Comparison of ENCODE assay signal across 23 mouse cellular contexts in genomic region chr15:83591758-83592157, GRCm38 (mm10). TPM values are rescaled to one million over a fixed set of nuclear protein-coding genes. Genes with fewer than 3 reads are reported as not detected.
DNase-seq lines count a peak whose midpoint lies in the region; ATAC-seq and TF ChIP-seq lines count a peak whose summit lies in the region.
"Had no signal": no experiment of that assay in that cellular context is flagged by ENCODE, and none has a peak within 500 bp of the region (broad histone marks: within the 10 kb centered on the region; RNA-seq: fewer than 3 reads in every experiment).

No protein-coding gene starts in this region.

- H3K9me3 ChIP-seq in heart, embryonic 12.5 days (replicated peaks) = no peaks in the 10 kb centered on the region
- H3K9me3 ChIP-seq in G1E (replicated peaks) = peaks cover 7% of the 10 kb centered on the region
- H3K9me3 ChIP-seq in liver, postnatal 0 days (ENCODE audit: low read length) = no peaks in the 10 kb centered on the region
- H3K9me3 ChIP-seq: forebrain, embryonic 15.5 days; neural tube, embryonic 13.5 days had no signal

- 0 out of 2 replicates have a peak overlapping the region, but pooled peaks have one; percentile 32 for H3K4me2 ChIP-seq in heart, embryonic 12.5 days
- H3K4me2 ChIP-seq in liver, postnatal 0 days (ENCODE audit: low read depth, low read length) = peak overlapping the region; percentile 77
- H3K4me2 ChIP-seq: forebrain, embryonic 15.5 days; limb, embryonic 12.5 days; midbrain, embryonic 11.5 days; neural tube, embryonic 13.5 days had no signal

- no peak for ATAC-seq in heart, embryonic 12.5 days (ENCODE audit: insufficient number of reproducible peaks, low FRiP score)
- no peak for ATAC-seq in G1E (ENCODE audit: extremely low read depth, insufficient number of reproducible peaks, low FRiP score, poor library complexity, severe bottlenecking)
- no peak for ATAC-seq in liver, postnatal 0 days
- ATAC-seq: activated CD4-positive, CD25-positive, alpha-beta regulatory T cell, adult 4 months; forebrain, embryonic 15.5 days; hindbrain, postnatal 0 days; intestine, postnatal 0 days had no signal

- no peak for DNase-seq in heart, adult 11 months
- DNase-seq in G1E (ENCODE audit: low spot score) = no peak
- no peak for DNase-seq in liver, postnatal 0 days
- DNase-seq in left cerebral cortex, adult 9 months (ENCODE audit: low spot score in 2 of 2) = no peak
- no peak for DNase-seq in spleen, postnatal 4 days (ENCODE audit: low spot score in 2 of 2)
- DNase-seq: adrenal gland, adult 8-10 months; B cell, adult 2 months; cerebellum, adult 18-20 months; cerebellum, postnatal 14 days; kidney, postnatal 25 days; lung, adult 2 months; lung, postnatal 14 days had no signal

- WGBS in heart, embryonic 12.5 days = 76% methylated on average over 6 of the region's 6 CpGs
- 78% methylated on average over 6 of the region's 6 CpGs for WGBS in bone marrow, adult 2 months
- 68% methylated on average over 6 of the region's 6 CpGs for WGBS in liver, postnatal 0 days (ENCODE audit: insufficient replicate concordance)

- peaks cover 24% of the 10 kb centered on the region for H3K36me3 ChIP-seq in heart, embryonic 12.5 days
- peaks cover 64% of the 10 kb centered on the region for H3K36me3 ChIP-seq in G1E (replicated peaks)
- peaks cover 13% of the 10 kb centered on the region for H3K36me3 ChIP-seq in liver, postnatal 0 days (replicated peaks; ENCODE audit: insufficient read depth, low read length)

- H3K27me3 ChIP-seq in heart, embryonic 12.5 days (replicated peaks) = no peaks in the 10 kb centered on the region
- H3K27me3 ChIP-seq in G1E (ENCODE audit: insufficient read depth, low read length) = peaks cover 3% of the 10 kb centered on the region; the same call in 1 of the 2 replicates
- H3K27me3 ChIP-seq in liver, postnatal 0 days (ENCODE audit: insufficient read depth, low read length) = no peaks in the 10 kb centered on the region
- H3K27me3 ChIP-seq: CH12.LX; forebrain, embryonic 15.5 days; limb, embryonic 12.5 days; neural tube, embryonic 13.5 days had no signal

- TF ChIP-seq CTCF in G1E (IDR thresholded peaks at IDR 0.05; ENCODE audit: low read depth, low read length) = no peak
- TF ChIP-seq CTCF in bone marrow, adult 2 months (IDR thresholded peaks at IDR 0.05; ENCODE audit: control insufficient read depth, insufficient read depth, low read length) = no peak
- TF ChIP-seq CTCF in liver, postnatal 0 days (IDR thresholded peaks at IDR 0.05; ENCODE audit: low read depth) = no peak

- no peak overlapping the region for H3K4me3 ChIP-seq in heart, embryonic 12.5 days
- peak overlapping the region; percentile 92; the same call in 1 of the 2 replicates for H3K4me3 ChIP-seq in G1E (ENCODE audit: low read depth, low read length)
- H3K4me3 ChIP-seq in bone marrow, adult 2 months (replicated peaks; ENCODE audit: control insufficient read depth, low read depth, low read length) = no peak overlapping the region
- H3K4me3 ChIP-seq in liver, postnatal 0 days (ENCODE audit: low read depth, low read length) = peak overlapping the region; percentile 65
- H3K4me3 ChIP-seq: forebrain, embryonic 15.5 days; layer of hippocampus, adult 2 months; limb, embryonic 12.5 days; neural tube, embryonic 13.5 days had no signal

- no peak overlapping the region for H3K9ac ChIP-seq in heart, embryonic 12.5 days
- peak overlapping the region; percentile 78 for H3K9ac ChIP-seq in liver, postnatal 0 days (replicated peaks)
- H3K9ac ChIP-seq: forebrain, embryonic 15.5 days; limb, embryonic 12.5 days had no signal

- no peak overlapping the region for H3K27ac ChIP-seq in heart, embryonic 12.5 days (ENCODE audit: poor library complexity, severe bottlenecking)
- H3K27ac ChIP-seq in bone marrow, adult 2 months (ENCODE audit: control insufficient read depth, insufficient read depth, low read depth, low read length, poor library complexity) = peak overlapping the region; percentile 99
- H3K27ac ChIP-seq in liver, postnatal 0 days (ENCODE audit: low read depth) = peak overlapping the region; percentile 99
- H3K27ac ChIP-seq: forebrain, embryonic 15.5 days; hindbrain, postnatal 0 days; layer of hippocampus, adult 2 months; limb, embryonic 12.5 days; neural tube, embryonic 13.5 days had no signal

- no peak for TF ChIP-seq EP300 in liver, postnatal 0 days (IDR thresholded peaks at IDR 0.05; ENCODE audit: low read depth)

- peaks cover 40% of the 10 kb centered on the region for H3K4me1 ChIP-seq in heart, embryonic 12.5 days (replicated peaks)
- peaks cover 63% of the 10 kb centered on the region for H3K4me1 ChIP-seq in G1E (ENCODE audit: insufficient read depth, low read depth, low read length)
- H3K4me1 ChIP-seq in bone marrow, adult 2 months (ENCODE audit: control insufficient read depth, insufficient read depth, low read length) = no peaks in the 10 kb centered on the region
- H3K4me1 ChIP-seq in liver, postnatal 0 days (ENCODE audit: insufficient read depth) = peaks cover 22% of the 10 kb centered on the region

- no peak for TF ChIP-seq POLR2A in bone marrow, adult 2 months (IDR thresholded peaks at IDR 0.05; ENCODE audit: borderline replicate concordance, control insufficient read depth, low read depth, low read length)

RNA-seq across cellular contexts. Expression of gene Ttll12, which starts 3.2 kb away (rescaled TPM):
- 29.2 and 29.3 TPM in 2 replicates for polyA plus RNA-seq in heart, embryonic 12.5 days (2016; fragmentation: Nextera tagmentation; extraction: Ambion mirVana)
- total RNA-seq in G1E (2014; fragmentation: Nextera tagmentation) (50.4 and 59.4 TPM in 2 replicates), G1E (2017) (15.5 and 17.0 TPM in 2 replicates)
- polyA plus RNA-seq in G1E (2012) = 128 and 181 TPM in 2 replicates
- 18.6 and 19.8 TPM in 2 replicates for polyA plus RNA-seq in bone marrow, adult 2 months (2011; ENCODE audit: insufficient read depth, insufficient read length, low replicate concordance, missing spikeins)
- 10.9 and 12.9 TPM in 2 replicates for polyA plus RNA-seq in liver, postnatal 0 days (2015; fragmentation: Nextera tagmentation; extraction: Ambion mirVana)

RNA-seq across cellular contexts. Expression of gene Mcat, which starts 28.2 kb away (rescaled TPM):
- polyA plus RNA-seq in heart, embryonic 12.5 days (2016; fragmentation: Nextera tagmentation; extraction: Ambion mirVana) = 34.4 and 34.8 TPM in 2 replicates
- 8.5 and 17.7 TPM in 2 replicates for total RNA-seq in G1E (2014; fragmentation: Nextera tagmentation)
- 13.4 and 14.0 TPM in 2 replicates for total RNA-seq in G1E (2017)
- polyA plus RNA-seq in G1E (2012) = 17.1 and 20.2 TPM in 2 replicates
- polyA plus RNA-seq in bone marrow, adult 2 months (2011; ENCODE audit: insufficient read depth, insufficient read length, low replicate concordance, missing spikeins) = 5.4 and 11.0 TPM in 2 replicates
- polyA plus RNA-seq in liver, postnatal 0 days (2015; fragmentation: Nextera tagmentation; extraction: Ambion mirVana) = 20.0 and 20.5 TPM in 2 replicates

RNA-seq across cellular contexts. Expression of gene Tspo, which starts 28.4 kb away (rescaled TPM):
- polyA plus RNA-seq in heart, embryonic 12.5 days (2016; fragmentation: Nextera tagmentation; extraction: Ambion mirVana) = 119 and 125 TPM in 2 replicates
- total RNA-seq in G1E (2014; fragmentation: Nextera tagmentation) (13.5 and 31.8 TPM in 2 replicates), G1E (2017) (50.5 and 63.3 TPM in 2 replicates)
- 108 and 114 TPM in 2 replicates for polyA plus RNA-seq in G1E (2012)
- polyA plus RNA-seq in bone marrow, adult 2 months (2011; ENCODE audit: insufficient read depth, insufficient read length, low replicate concordance, missing spikeins) = 80.1 and 97.0 TPM in 2 replicates
- polyA plus RNA-seq in liver, postnatal 0 days (2015; fragmentation: Nextera tagmentation; extraction: Ambion mirVana) = 168 and 183 TPM in 2 replicates

Comparison
In these comparisons a context has a peak if more than half of its experiments do, and no peak if none do; other contexts are left out.
1. H3K4me3 ChIP-seq: peak in G1E (single experiment) and liver, postnatal 0 days (single experiment); none in heart, embryonic 12.5 days (single experiment) and bone marrow, adult 2 months (single experiment).